Mouse (Mus musculus) central nervous system, embryonic 18 days (tissue): ENCODE data around the gene Hsd17b11. TPM values are rescaled to one million over a fixed set of nuclear protein-coding genes. Genes with fewer than 3 reads are reported as not detected.

Source experiments
- polyA plus RNA-seq: library from polyadenylated mRNA; depleted of rRNA; stranded (reverse); fragments of >200 nt; gene quantifications from 2 replicates; pipeline ENCODE4 v1.2.3, GENCODE M21; 2012; rRNA removed

Gene Hsd17b11
- 16.9 and 18.0 TPM in 2 replicates for polyA plus RNA-seq

GRCm38 (mm10) chr5:104021597-104022378 lies at the start of gene Hsd17b11:
Gene Hsd17b11, minus strand, starts transcription at chr5:104021919.

GRCm38 (mm10) chr5:104046256-104047199 lies 24.8 kb upstream of the Hsd17b11 start, which contains the start of gene Nudt9:
Gene Nudt9, plus strand, starts transcription at chr5:104046306.

GRCm38 (mm10) chr5:103977297-103977696 lies 44.4 kb downstream of the Hsd17b11 start, which contains the start of gene Hsd17b13:
Gene Hsd17b13, minus strand, starts transcription at chr5:103977410.

Other genes with a start within 250 kb of the Hsd17b11 start
- gene Klhl8, start 110.7 kb downstream of the Hsd17b11 start, polyA plus RNA-seq, result 46.2 and 47.2 TPM in 2 replicates
- 0.04 TPM in 1 of 2 replicates, not detected in the other for gene Hsd17b13, start 44.5 kb downstream of the Hsd17b11 start, polyA plus RNA-seq
- 55.7 and 56.2 TPM in 2 replicates for gene Nudt9, start 24.4 kb upstream of the Hsd17b11 start, polyA plus RNA-seq
- gene Gm17660, start 55.7 kb upstream of the Hsd17b11 start, polyA plus RNA-seq, result 0.19 TPM in 1 of 2 replicates, not detected in the other
- gene Sparcl1, start 91.8 kb upstream of the Hsd17b11 start, polyA plus RNA-seq, result 282 and 331 TPM in 2 replicates
- gene Dspp, start 148.8 kb upstream of the Hsd17b11 start, polyA plus RNA-seq, result 0.03 TPM in 1 of 2 replicates, not detected in the other
- gene Dmp1, start 180.7 kb upstream of the Hsd17b11 start, polyA plus RNA-seq, result 0.09 and 2.5 TPM in 2 replicates